Mouse (Mus musculus) adipocyte (in vitro differentiated cells): ENCODE measurements at regions not wholly inside any gene's neighbourhood (a gene's known extent, or its start where the extent isn't known, plus 50 kb on each side); places are given as distances from the start of the nearest gene placed in this dataset.

Experiments used
- DNase-seq: peaks from one replicate; pipeline ENCODE4 v3.0.0-alpha.2; 2016; ENCODE audit warnings: low spot score

GRCm38 (mm10) chr1:177568056-177568816 is 126.1 kb downstream of the Zbtb18 start:
- DNase-seq = no peak

DNA sequence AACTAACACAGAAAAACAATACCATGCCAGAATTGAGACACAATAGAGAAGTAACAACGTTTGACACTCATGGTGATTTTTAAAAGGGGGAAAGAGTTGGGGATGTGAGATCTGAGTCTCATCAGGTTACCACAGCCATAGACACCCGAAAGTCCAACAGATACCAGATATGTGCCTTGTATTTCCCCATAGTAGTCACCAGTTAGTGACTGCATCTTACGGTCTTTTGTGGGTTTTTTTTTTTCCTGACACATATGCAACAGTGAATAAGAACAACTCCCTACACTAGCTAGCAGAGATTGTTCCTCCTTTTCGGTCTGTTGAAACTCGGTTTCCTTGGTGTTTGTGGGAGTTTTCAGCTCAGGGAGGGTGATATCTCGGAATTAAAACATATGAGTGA is 127.4 kb downstream of the Zbtb18 start:
- no peak for DNase-seq

GRCm38 (mm10) chr1:177573017-177573725 is 131.0 kb downstream of the Zbtb18 start:
- no peak for DNase-seq

GRCm38 (mm10) chr1:177573781-177574180 is 131.6 kb downstream of the Zbtb18 start:
- no peak for DNase-seq

- DNase-seq = no peak
Observed at GRCm38 (mm10) chr1:177574312-177574711, 132.2 kb downstream of the Zbtb18 start.

DNA sequence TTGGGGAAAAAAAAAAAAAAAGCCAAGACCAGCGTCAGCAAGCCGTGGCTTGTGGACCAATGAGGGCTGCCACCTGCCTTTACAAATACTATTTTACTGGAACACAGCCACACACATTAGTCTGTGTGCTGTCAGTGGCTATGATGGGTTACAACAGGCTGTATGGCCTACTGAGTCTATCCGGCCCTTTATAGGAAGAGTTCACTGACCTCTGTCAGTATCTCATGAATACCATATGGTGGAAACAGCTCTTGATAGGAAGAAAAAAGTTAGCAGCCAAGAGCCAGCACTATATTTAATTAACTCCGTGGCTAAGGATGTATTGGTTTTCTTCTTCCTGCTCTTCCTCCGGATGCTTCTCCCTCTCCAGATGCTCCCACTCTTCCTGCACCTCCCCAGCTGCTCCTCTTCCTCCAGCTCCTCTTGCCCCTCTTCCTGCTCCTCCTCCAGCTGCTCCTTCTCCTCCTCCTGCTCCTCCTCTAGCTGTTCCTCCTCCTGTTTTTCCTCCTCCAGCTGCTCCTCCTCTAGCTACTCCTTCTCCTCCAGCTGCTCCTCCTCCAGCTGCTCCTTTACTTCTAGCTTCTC is 142.2 kb downstream of the Zbtb18 start:
- DNase-seq = no peak

DNA sequence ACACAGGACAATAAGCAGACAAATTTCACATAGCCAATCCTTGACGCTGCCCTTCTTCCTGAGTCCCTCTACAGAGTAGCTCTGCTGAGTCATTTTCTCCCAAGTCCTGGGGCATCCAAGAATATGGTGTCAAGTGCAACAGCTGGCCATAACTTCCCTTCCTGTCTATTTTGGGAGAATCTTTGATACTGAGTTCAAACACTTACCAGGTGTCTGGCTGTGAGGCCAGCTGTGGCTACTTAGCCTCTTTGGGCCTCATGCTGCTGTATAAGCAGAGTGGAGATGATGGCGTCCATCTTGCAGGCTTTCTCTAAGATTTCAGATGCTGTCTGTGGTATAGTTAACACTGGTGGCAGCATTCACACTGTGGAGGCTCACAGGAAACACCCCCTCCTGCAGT is 143.2 kb downstream of the Zbtb18 start:
- no peak for DNase-seq

GRCm38 (mm10) chr1:177589034-177589433 is 140.6 kb upstream of the 1700016C15Rik start:
- no peak for DNase-seq

DNA sequence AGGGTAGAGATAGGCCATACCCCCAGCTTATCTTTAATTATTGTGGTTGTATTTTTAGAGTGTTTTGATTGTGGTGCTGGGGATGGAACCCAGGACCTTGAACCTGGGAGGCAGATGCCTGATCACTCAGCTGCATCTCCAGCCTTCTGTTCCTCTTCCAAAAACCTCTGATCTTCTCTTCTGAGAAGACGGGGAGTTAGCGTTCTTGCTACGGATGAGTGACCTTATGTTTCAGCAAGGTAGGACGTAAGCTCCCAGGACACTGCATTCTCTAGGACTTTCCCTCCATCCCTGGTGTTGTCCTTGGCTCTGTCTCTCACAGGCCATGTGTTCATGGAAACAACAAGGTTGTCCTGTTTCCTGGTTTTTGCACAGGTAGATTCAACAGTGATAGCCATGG is 140.0 kb upstream of the 1700016C15Rik start:
- no peak for DNase-seq

GRCm38 (mm10) chr1:177591742-177592141 is 137.9 kb upstream of the 1700016C15Rik start:
- DNase-seq = no peak

DNA sequence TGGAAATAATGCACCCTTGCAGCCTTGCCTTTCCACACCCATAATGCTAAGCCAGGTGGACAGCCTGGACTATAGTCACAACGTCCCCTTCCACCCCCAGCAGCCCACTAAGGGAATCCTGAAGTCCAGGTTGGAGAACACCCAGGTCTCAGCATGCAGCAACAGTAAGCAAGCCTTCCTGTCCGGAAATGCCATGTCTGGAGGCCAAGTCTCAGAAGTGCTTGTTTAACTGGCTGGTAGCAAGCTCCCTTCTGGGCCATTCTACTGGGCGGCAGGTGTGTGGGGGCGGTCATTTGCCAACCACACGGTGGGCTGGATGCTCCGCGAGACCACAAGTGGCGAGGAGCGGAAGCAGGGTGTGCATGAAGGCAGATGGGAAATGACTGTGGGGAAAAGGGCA is 137.3 kb upstream of the 1700016C15Rik start:
- DNase-seq = no peak

GRCm38 (mm10) chr1:177594341-177594740 is 135.3 kb upstream of the 1700016C15Rik start:
- DNase-seq = no peak

DNA sequence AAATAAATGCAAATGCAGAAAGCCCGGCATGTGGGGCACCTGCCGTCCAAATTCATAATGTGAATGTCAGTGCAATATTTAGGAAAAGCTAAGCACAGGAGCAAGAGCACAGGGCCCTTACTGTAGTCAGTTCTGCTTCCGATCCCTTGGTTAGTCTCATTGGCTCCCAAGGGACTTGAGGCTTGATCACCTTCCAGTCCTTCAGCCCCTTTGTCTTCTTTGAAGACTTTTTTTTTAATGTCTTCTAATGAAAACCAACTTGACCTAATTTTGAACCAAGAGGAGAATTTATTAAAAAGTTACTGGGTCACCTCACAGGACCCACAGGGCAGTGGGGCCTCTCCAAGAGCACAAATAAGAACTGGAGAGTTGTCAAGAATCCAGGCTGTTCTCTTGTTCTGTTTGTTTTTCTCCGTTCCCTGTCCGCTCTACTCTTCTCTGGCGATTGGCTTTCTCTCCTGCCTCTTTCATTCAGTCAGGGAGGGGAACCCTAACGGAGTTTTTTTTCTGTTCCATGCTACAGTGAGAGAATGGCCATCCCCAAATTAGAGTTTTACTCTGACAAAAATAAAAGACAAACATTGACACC is 134.2 kb upstream of the 1700016C15Rik start:
- DNase-seq = no peak

DNA sequence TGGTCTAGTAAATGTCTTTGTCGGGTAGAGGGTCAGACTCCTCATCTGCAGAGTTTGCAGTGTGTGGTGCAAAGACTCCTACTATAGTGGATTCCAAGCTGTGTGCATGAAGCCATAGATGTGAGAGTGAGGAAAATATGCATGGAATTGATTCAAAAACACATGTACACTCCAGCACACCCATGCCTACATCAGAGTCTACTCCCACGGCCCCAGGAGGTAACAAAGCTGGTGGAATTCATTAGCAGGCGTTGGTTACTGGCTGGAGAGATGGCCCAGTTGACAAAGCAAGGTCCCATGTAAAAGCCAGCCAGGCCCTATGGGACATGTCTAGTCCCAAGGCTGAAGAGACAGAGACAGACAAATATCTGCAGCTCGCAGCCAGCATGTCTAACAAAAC is 132.6 kb upstream of the 1700016C15Rik start:
- no peak for DNase-seq

DNA sequence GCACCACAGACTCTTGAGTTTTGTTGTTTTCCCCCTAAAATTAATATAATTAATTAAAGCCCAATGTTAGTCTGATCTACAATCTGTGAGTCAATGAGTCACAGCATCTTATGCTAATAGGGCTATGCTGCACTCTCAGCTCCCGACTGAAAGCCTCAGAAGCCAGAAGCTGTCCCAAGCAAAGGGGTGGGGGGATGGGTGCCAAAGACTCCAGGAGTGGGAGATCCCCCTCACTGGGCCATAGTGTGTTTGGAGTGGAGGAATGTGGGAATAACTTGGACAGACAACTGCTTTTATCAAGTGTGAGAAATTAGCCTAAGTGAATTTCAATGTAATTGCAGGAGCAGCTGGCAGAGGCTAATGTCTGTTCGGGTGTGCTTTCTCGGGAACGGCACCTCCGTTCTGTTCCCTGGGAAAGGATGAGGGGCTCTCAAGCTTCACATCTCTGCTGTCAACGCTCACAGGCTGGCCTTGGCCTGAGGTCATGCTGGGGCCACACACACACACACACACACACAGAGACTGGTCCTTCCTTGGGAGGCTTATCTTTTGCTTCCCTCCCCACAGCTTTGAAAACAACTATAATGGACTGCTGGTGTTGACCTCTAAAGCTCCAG is 124.2 kb upstream of the 1700016C15Rik start:
- no peak for DNase-seq

DNA sequence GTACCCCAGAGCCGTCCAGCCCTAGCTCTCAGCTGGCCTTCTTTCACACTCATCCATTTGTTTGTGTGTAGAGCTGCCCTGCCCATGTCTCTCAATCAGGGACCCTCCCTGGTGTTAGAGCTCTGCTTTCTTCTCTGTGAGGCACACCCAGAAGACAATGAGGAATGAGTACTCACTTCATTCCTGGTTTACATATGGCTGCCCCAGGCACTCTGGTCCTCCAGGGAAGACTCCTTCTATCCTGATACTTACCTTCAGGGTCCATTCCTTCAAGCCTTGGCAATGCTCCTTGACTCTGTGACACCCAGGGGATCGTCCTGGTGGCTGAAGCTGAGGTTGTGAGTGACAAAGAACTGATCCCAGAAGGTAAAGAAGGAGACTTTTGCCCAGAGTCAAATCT is 122.0 kb upstream of the 1700016C15Rik start:
- no peak for DNase-seq

DNA sequence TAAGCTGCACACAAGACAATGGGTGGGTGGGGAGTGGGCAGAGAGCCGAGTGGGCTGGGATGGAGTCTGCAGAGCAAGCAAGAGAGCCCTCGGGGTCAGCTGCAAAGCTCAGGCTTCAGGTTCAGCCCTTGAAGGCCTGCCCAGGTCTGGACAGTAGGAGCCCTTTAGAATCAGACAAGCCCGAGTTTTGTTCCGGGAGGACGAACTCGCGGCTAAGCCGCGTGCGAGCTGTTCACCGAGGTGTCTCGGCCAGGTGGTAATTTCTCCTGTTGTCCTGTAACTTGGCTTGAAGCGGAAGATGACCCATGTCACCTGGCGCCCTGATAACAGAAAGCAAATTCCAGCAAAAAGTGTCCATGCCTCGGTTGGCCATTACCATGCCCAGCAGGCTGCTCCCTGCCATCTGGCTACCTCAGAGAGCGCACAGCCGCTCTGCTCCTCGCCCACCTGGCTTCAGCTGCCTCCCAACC is 121.0 kb upstream of the 1700016C15Rik start:
- no peak for DNase-seq

GRCm38 (mm10) chr1:177609226-177609625 is 120.4 kb upstream of the 1700016C15Rik start:
- peak; percentile 29 for DNase-seq

- DNase-seq = no peak
Observed at GRCm38 (mm10) chr1:177609683-177610082, 119.9 kb upstream of the 1700016C15Rik start.

GRCm38 (mm10) chr1:177610156-177610555 is 119.5 kb upstream of the 1700016C15Rik start:
- DNase-seq = no peak

- DNase-seq = no peak
Observed at GRCm38 (mm10) chr1:177612546-177612945, 117.1 kb upstream of the 1700016C15Rik start.

- DNase-seq = no peak
Observed at GRCm38 (mm10) chr1:177615609-177616008, 114.0 kb upstream of the 1700016C15Rik start.
